Mouse (Mus musculus): ENCODE measurements at regions not wholly inside any gene's neighbourhood (a gene's known extent, or its start where the extent isn't known, plus 50 kb on each side); places are given as distances from the start of the nearest gene placed in this dataset.
A peak's percentile ranks its signal among the peaks of the same experiment; 100 is the strongest.

- no peak for DNase-seq (ENCODE audit: low spot score in 2 of 2)
Observed at GRCm38 (mm10) chr12:86579716-86580115, 98.8 kb upstream of the Vash1 start.

- no peak for DNase-seq (ENCODE audit: low spot score in 2 of 2)
Observed at GRCm38 (mm10) chr12:86580132-86580718, 98.3 kb upstream of the Vash1 start.

GRCm38 (mm10) chr12:86582076-86582475, 96.4 kb upstream of the Vash1 start:
- no peak for DNase-seq (ENCODE audit: low spot score in 2 of 2)

- no peak for DNase-seq (ENCODE audit: low spot score in 2 of 2)
Observed at GRCm38 (mm10) chr12:86588010-86588409, 90.5 kb upstream of the Vash1 start.

- no peak for DNase-seq (ENCODE audit: low spot score in 2 of 2)
Observed at GRCm38 (mm10) chr12:86592509-86592908, 86.0 kb upstream of the Vash1 start.

- DNase-seq (ENCODE audit: low spot score in 2 of 2): no peak
Observed at GRCm38 (mm10) chr12:86594647-86595046, 83.9 kb upstream of the Vash1 start.

GRCm38 (mm10) chr12:86600041-86600440, 78.5 kb upstream of the Vash1 start:
- DNase-seq (ENCODE audit: low spot score in 2 of 2): no peak

GRCm38 (mm10) chr12:86603521-86603920, 75.0 kb upstream of the Vash1 start:
- DNase-seq (ENCODE audit: low spot score in 2 of 2): no peak

GRCm38 (mm10) chr12:86612431-86613040, 66.0 kb upstream of the Vash1 start:
- DNase-seq (ENCODE audit: low spot score in 2 of 2): no peak

- DNase-seq (ENCODE audit: low spot score in 2 of 2): peak in 1 of 2 experiments; percentile 3
Observed at GRCm38 (mm10) chr12:86614156-86614555, 64.3 kb upstream of the Vash1 start.

GRCm38 (mm10) chr12:86616327-86616726, 62.2 kb upstream of the Vash1 start:
- DNase-seq (ENCODE audit: low spot score in 2 of 2): no peak

GRCm38 (mm10) chr12:86624195-86624594, 54.3 kb upstream of the Vash1 start:
- DNase-seq (ENCODE audit: low spot score in 2 of 2): no peak

GRCm38 (mm10) chr12:86626684-86627083, 51.8 kb upstream of the Vash1 start:
- no peak for DNase-seq (ENCODE audit: low spot score in 2 of 2)

GRCm38 (mm10) chr12:86628050-86628782, 50.3 kb upstream of the Vash1 start:
- DNase-seq (ENCODE audit: low spot score in 2 of 2): no peak

Measured in urinary bladder, adult 18-20 months (tissue).